Mouse (Mus musculus) heart, embryonic 11.5 days (tissue): ENCODE measurements around the gene Tma16. TPM values are rescaled to one million over a fixed set of nuclear protein-coding genes. Genes with fewer than 3 reads are reported as not detected.
A peak's percentile ranks its signal among the peaks of the same experiment; 100 is the strongest.

Experiments
- ATAC-seq: fragments of 200-750 bp; cut with Nextera tagmentation; replicated peaks from 2 replicates; pipeline ENCODE4 v1.8.0; 2017; ENCODE audit warnings: moderate library complexity; ENCODE audit not compliant: insufficient number of reproducible peaks, low FRiP score, low TSS enrichment
- H3K27ac ChIP-seq: fragments of 300-500 bp; sonication (generic); 2 replicates; pipeline ENCODE4 v1.5.1; 2014; ENCODE audit warnings: mild to moderate bottlenecking, low read depth, low read length
- H3K27me3 ChIP-seq: fragments of 300-500 bp; sonication (generic); 2 replicates; pipeline ENCODE4 v1.6.1; 2014; ENCODE audit warnings: mild to moderate bottlenecking, low read length, mixed read lengths; ENCODE audit not compliant: control insufficient read depth, insufficient read depth
- H3K36me3 ChIP-seq: fragments of 300-500 bp; sonication (generic); 2 replicates; pipeline ENCODE4 v1.6.1; 2014; ENCODE audit warnings: mild to moderate bottlenecking, low read length, moderate library complexity, mixed read lengths; ENCODE audit not compliant: control insufficient read depth, insufficient read depth
- H3K4me1 ChIP-seq: fragments of 300-500 bp; sonication (generic); 2 replicates; pipeline ENCODE4 v1.6.1; 2014; ENCODE audit warnings: low read length; ENCODE audit not compliant: control insufficient read depth, insufficient read depth
- H3K4me2 ChIP-seq: fragments of 300-500 bp; sonication (generic); 2 replicates; pipeline ENCODE4 v1.6.1; 2014; ENCODE audit warnings: mild to moderate bottlenecking, moderate library complexity
- H3K4me3 ChIP-seq: fragments of 300-500 bp; sonication (generic); 2 replicates; pipeline ENCODE4 v1.5.1; 2014; ENCODE audit warnings: low read depth, low read length
- H3K9ac ChIP-seq: fragments of 300-500 bp; sonication (generic); 2 replicates; pipeline ENCODE4 v1.6.1; 2014; ENCODE audit warnings: mild to moderate bottlenecking, low read depth, low read length, moderate library complexity
- H3K9me3 ChIP-seq: fragments of 300-500 bp; sonication (generic); replicated peaks from 2 replicates; pipeline ENCODE4 v1.6.1; 2016; ENCODE audit warnings: low read length; ENCODE audit not compliant: control insufficient read depth
- WGBS: fragments of 180-500 bp; shearing (Covaris S2); extraction: QIAGEN DNeasy Blood & Tissue Kit; methylation state at CpG from one replicate; pipeline ENCODE4 v1.1.7; 2014; ENCODE audit not compliant: insufficient replicate concordance; 5-methylcytosine and 5-hydroxymethylcytosine counted together
- polyA plus RNA-seq: library from polyadenylated mRNA; unstranded; fragments of >200 nt; fragmentation: Nextera tagmentation; extraction: Ambion mirVana; gene quantifications from 2 replicates; pipeline ENCODE4 v1.2.1, GENCODE M21; 2014

The Tma16 gene
- 8.9 and 10.2 TPM in 2 replicates for polyA plus RNA-seq

DNA sequence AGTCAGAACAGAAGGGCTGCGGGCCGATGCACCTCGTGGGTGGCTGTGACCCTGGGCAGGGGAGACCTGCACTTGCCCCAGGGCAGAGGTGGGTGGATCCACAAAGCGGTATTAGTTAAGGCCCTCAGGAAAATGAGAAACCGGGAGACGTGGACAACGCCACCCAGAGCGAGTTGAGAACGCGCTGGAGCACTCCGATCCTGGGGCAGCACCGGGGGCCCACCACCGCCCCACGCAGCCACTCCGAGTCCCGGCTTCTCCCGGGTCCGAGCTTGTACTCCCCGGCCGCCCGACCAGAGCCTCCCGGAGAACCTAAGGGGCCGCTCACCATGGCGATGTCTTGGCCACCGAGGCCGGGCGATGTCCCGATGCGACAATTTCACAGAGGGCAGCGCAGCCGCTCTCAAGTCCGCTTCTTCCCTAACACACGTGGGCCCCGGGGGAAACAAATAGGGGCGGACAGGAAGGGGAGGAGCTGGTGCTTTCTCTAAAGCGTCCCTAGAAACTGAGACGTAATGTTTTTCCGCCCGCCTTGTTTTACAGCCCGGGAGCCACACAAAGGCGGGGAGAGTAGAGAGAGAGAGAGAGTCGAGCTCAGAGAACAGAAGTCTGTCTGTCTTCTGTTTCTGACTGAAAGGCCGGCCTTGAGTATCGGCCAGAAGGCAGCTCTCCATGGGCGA is at the start of gene Tma16:
Gene Tma16, minus strand, starts transcription at position 447 of the 680 bp plus-strand sequence.
- ATAC-seq, result peak; percentile 88

DNA sequence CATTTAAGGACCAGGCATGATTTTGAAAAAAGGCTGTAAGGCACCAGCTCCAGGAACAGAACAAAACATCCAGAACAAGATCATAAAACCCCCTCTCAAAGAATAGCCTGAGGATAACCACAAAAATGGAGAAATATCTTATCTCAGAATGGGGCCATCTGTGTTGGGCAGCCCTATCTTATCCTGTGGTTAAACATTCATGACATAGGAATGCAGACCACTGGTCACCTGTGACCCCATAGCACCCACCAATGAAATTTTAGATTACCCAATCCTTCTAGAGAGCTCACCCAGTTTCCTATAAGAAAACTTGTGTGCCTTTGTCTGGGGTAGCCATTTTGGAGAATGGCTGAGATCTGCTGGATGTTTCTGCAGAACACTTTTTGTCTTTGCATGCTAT is 34.2 kb upstream of the Tma16 start:
- Histone ChIP-seq H3K4me2 (no peak overlapping the region), H3K27me3 (no peaks in the 10 kb centered on the region), H3K36me3 (no peaks in the 10 kb centered on the region), H3K9me3 (no peaks in the 10 kb centered on the region), H3K27ac (no peak overlapping the region), H3K9ac (no peak overlapping the region), H3K4me1 (no peaks in the 10 kb centered on the region), H3K4me3 (no peak overlapping the region)
- no peak for ATAC-seq

More for the DNA sequence above, at the start of gene Tma16:
- Histone ChIP-seq H3K9me3 (no peaks in the 10 kb centered on the region), H3K9ac (peak within 1 kb of the TSS; percentile 91), H3K4me2 (peak within 1 kb of the TSS; percentile 71), H3K27me3 (no peaks in the 10 kb centered on the region), H3K4me3 (peak within 1 kb of the TSS; percentile 96), H3K36me3 (peaks cover 3% of the 10 kb centered on the region; the same call in 1 of the 2 replicates), H3K27ac (peak within 1 kb of the TSS; percentile 71), H3K4me1 (no peaks in the 10 kb centered on the region)
- WGBS, result under 1% methylated on average over 45 of the region's 45 CpGs

DNA sequence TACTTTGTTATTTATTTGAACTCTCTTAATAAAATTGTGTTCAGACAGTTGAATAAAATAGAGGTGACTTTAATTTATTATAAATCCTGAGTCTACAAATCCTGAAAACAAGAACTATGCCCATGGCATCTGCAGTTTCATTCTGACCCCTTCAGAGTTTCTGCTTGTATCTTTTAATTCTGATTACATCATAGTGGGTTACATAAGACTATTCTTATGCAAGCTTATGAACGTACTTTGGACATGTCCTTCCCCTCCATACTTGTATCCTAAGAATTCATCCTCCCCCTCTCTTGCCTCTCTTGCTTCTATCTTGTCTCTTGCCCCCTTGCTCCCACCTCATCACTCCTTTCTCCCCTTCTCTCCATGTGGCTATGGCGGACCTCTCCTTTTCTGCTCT is 32.8 kb upstream of the Tma16 start:
- Histone ChIP-seq H3K36me3 (no peaks in the 10 kb centered on the region), H3K4me1 (no peaks in the 10 kb centered on the region), H3K4me2 (no peak overlapping the region), H3K4me3 (no peak overlapping the region), H3K27ac (no peak overlapping the region), H3K9ac (no peak overlapping the region), H3K9me3 (no peaks in the 10 kb centered on the region), H3K27me3 (no peaks in the 10 kb centered on the region)
- WGBS, result 72% methylated on average over 2 of the region's 2 CpGs
- no peak for ATAC-seq

GRCm38 (mm10) chr8:66511537-66511936 is 25.2 kb upstream of the Tma16 start, which contains the start of gene Tktl2:
Gene Tktl2 (plus strand): TSS chr8:66511756.
- ATAC-seq, result no peak
- no peaks in the 10 kb centered on the region for H3K36me3 ChIP-seq
- no peaks in the 10 kb centered on the region for H3K27me3 ChIP-seq
- H3K27ac ChIP-seq, result no peak within 1 kb of the TSS
- H3K9me3 ChIP-seq, result no peaks in the 10 kb centered on the region
- H3K9ac ChIP-seq, result no peak within 1 kb of the TSS
- H3K4me1 ChIP-seq, result no peaks in the 10 kb centered on the region
- H3K4me2 ChIP-seq, result no peak within 1 kb of the TSS
- H3K4me3 ChIP-seq, result no peak within 1 kb of the TSS
- 95% methylated on average over 22 of the region's 22 CpGs for WGBS

DNA sequence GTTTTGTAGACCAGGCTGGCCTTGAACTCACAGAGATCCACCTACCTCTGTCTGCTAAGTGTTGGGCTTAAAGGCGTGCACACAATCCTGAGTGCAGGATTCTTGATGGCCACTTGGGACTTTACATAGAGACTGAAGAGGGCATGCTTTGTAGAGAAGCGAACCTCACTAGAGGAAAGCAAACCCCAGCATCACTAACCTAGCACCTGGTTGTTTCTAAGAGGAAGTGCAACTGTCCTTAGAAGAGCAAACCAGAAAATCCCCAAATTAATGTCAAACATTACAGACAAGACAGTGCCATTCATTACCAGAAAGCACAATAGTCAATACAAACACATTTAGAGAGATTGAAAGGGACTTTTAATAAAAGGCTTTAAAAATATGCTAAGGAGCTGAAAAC is 17.1 kb upstream of the Tma16 start:
- WGBS, result 72% methylated on average over 2 of the region's 2 CpGs
- H3K4me1 ChIP-seq, result no peaks in the 10 kb centered on the region

GRCm38 (mm10) chr8:66496998-66497577 is 10.8 kb upstream of the Tma16 start:
- 34% methylated on average over 4 of the region's 4 CpGs for WGBS
- ATAC-seq, result no peak
- H3K4me3 ChIP-seq, result no peak overlapping the region

More for the DNA sequence above, 17.1 kb upstream of the Tma16 start:
- H3K4me2 ChIP-seq, result no peak overlapping the region
- no peak overlapping the region for H3K4me3 ChIP-seq
- H3K36me3 ChIP-seq, result no peaks in the 10 kb centered on the region
- no peaks in the 10 kb centered on the region for H3K9me3 ChIP-seq
- H3K27me3 ChIP-seq, result no peaks in the 10 kb centered on the region
- no peak for ATAC-seq
- no peak overlapping the region for H3K27ac ChIP-seq
- no peak overlapping the region for H3K9ac ChIP-seq

GRCm38 (mm10) chr8:66495726-66496125 is 9.4 kb upstream of the Tma16 start:
- no peaks in the 10 kb centered on the region for H3K27me3 ChIP-seq
- H3K9me3 ChIP-seq, result no peaks in the 10 kb centered on the region
- WGBS, result 8% methylated on average over 8 of the region's 8 CpGs
- no peaks in the 10 kb centered on the region for H3K36me3 ChIP-seq
- H3K9ac ChIP-seq, result no peak overlapping the region
- H3K4me1 ChIP-seq, result no peaks in the 10 kb centered on the region
- H3K4me2 ChIP-seq, result no peak overlapping the region
- ATAC-seq, result no peak
- no peak overlapping the region for H3K4me3 ChIP-seq
- no peak overlapping the region for H3K27ac ChIP-seq

More at GRCm38 (mm10) chr8:66496998-66497577, 10.8 kb upstream of the Tma16 start:
- no peaks in the 10 kb centered on the region for H3K9me3 ChIP-seq
- no peaks in the 10 kb centered on the region for H3K36me3 ChIP-seq
- H3K4me2 ChIP-seq, result no peak overlapping the region
- no peak overlapping the region for H3K27ac ChIP-seq
- no peaks in the 10 kb centered on the region for H3K27me3 ChIP-seq
- no peaks in the 10 kb centered on the region for H3K4me1 ChIP-seq
- no peak overlapping the region for H3K9ac ChIP-seq

DNA sequence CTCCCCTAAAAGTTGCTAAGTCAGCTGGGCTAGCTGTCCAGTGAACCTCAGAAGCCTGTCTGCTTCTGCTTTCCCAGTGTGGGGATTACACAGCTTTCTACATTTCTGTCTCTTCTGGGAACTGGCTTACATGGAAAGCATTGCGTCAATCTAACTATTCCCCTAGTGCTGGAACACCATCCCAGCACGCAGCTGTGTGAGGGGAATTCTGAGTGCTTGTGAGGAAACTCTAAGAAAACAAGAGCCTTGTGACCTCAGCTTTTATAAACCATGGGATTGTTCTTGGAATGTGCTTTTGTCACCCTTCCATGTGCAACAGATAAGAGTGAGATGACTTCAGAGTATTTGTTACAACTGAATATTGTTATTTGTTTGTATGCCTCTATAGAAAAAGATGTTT is 8.2 kb upstream of the Tma16 start:
- H3K4me2 ChIP-seq, result no peak overlapping the region
- no peak for ATAC-seq
- H3K27ac ChIP-seq, result no peak overlapping the region
- H3K4me1 ChIP-seq, result no peaks in the 10 kb centered on the region
- H3K4me3 ChIP-seq, result no peak overlapping the region
- WGBS, result 70% methylated on average over 2 of the region's 2 CpGs
- no peak overlapping the region for H3K9ac ChIP-seq
- no peaks in the 10 kb centered on the region for H3K27me3 ChIP-seq
- no peaks in the 10 kb centered on the region for H3K36me3 ChIP-seq
- H3K9me3 ChIP-seq, result no peaks in the 10 kb centered on the region

DNA sequence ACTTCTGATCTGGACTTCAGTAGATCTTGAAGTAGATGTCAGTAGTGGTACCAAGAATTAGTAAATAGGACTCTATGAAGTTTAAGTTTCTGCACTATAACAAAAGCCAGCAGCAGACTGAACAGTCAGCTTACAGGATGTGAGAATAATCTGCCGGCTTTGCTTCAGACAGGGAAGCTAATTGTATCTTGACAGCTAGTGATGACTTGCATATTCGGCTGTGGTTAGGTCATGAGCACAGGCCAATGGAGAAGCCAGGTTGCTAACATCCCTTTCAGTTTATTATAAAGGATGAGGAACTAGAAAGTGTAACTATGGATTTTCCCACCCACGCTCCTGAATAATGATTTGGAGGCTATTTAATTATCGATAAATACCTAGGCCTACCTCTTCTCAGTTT is 4.3 kb upstream of the Tma16 start:
- Histone ChIP-seq H3K9ac (no peak overlapping the region), H3K4me3 (no peak overlapping the region), H3K4me1 (no peaks in the 10 kb centered on the region), H3K27me3 (no peaks in the 10 kb centered on the region), H3K27ac (no peak overlapping the region), H3K36me3 (no peaks in the 10 kb centered on the region), H3K4me2 (no peak overlapping the region), H3K9me3 (no peaks in the 10 kb centered on the region)
- WGBS, result 74% methylated on average over 4 of the region's 4 CpGs
- ATAC-seq, result no peak
